Mouse (Mus musculus) lung, postnatal 0 days (tissue): Measurements from ENCODE around the gene Kbtbd2.

ENCODE experiments used
- CTCF ChIP-seq: IDR thresholded peaks from 2 replicates; pipeline ENCODE4 v1.5.1; 2016; ENCODE audit warnings: antibody characterized with exemption, mild to moderate bottlenecking
- EP300 ChIP-seq: IDR thresholded peaks from 2 replicates; pipeline ENCODE4 v1.6.1; 2016; ENCODE audit warnings: antibody characterized with exemption, mild to moderate bottlenecking, control low read depth

DNA sequence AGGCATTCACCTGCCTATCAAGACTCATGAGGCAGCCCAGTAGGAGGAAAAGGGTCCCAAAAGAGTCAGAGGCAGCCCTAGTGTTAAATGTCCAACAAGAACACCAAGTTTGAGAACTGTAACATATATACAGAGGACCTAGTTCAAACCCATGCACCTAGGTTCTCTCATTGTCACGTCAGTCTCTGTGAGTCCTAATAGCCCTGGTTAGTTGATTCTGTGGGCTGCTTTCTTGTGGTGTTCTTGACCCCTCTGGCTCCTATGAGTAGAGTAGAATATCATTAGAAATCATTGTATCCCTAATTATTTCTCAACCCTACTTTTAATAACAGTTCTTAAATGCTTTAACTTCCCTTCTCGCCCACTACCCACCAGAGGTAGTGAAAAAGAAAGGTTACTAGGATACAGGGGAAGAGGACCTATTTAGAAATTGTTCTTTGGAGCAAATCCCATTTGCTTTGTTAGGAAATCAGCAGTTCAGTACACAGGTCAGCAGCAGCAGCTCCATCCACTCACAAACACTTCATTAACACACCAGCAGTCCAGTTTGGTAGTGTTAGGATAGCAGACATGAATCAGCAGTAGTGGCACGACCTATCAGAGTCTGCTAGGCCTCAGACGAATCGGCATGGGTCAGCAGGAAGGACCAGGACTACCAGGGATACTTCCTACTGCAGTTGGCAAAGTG lies 21.0 kb upstream of the Kbtbd2 start:
- no peak for TF ChIP-seq CTCF
- TF ChIP-seq EP300: peak; percentile 92
